Mouse (Mus musculus) embryonic fibroblast, embryonic 13.5 days (primary cell): Measurements from ENCODE around the gene Rpl3.

Experiments
- CTCF ChIP-seq: IDR thresholded peaks from 2 replicates; pipeline ENCODE4 v1.5.1; 2011; ENCODE audit warnings: mild to moderate bottlenecking, control low read depth, low read length, moderate library complexity, borderline replicate concordance; ENCODE audit not compliant: insufficient read depth
- POLR2A ChIP-seq: IDR thresholded peaks from 2 replicates; pipeline ENCODE4 v1.6.1; 2011; ENCODE audit warnings: low read depth, mild to moderate bottlenecking, control low read depth, low read length, moderate library complexity

DNA sequence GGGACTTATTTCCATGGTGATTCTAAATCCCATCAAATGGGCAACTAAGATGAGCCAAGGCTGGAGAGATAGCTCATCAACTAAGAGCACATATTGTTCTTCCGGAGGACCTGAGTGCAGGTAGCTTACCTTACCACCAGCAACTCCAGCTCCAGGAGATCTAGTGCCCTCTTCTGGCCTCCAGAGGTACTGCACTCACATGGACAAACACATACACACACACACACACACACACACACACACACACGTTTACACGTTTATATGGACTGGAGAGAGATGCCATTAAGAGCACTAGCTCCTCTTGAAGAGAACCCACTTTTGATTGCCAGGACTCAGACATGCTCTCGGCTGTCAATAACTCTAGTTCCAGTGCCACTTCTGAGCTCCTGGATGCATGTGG, 60.5 kb downstream of the Rpl3 start:
- TF ChIP-seq CTCF (no peak), POLR2A (no peak)
